Mouse (Mus musculus) ES-Bruce4 (cell line): ENCODE data around the gene Amot. TPM values are rescaled to one million over a fixed set of nuclear protein-coding genes. Genes with fewer than 3 reads are reported as not detected.

Experiments used
- H3K27ac ChIP-seq: 2 replicates; pipeline ENCODE4 v1.5.1; 2012; ENCODE audit warnings: low read length, inconsistent platforms; ENCODE audit not compliant: insufficient read depth
- H3K27me3 ChIP-seq: 2 replicates; pipeline ENCODE4 v1.6.1; 2012; ENCODE audit warnings: mild to moderate bottlenecking, low read length, inconsistent platforms; ENCODE audit not compliant: control insufficient read depth, poor library complexity, insufficient read depth, severe bottlenecking
- H3K36me3 ChIP-seq: 2 replicates; pipeline ENCODE4 v1.6.1; 2012; ENCODE audit warnings: inconsistent platforms, mild to moderate bottlenecking, low read length, moderate library complexity; ENCODE audit not compliant: control insufficient read depth, poor library complexity, insufficient read depth, severe bottlenecking
- H3K4me1 ChIP-seq: one replicate; pipeline ENCODE4 v1.8.1; 2011; ENCODE audit warnings: low read length; ENCODE audit not compliant: control insufficient read depth, insufficient read depth
- H3K4me3 ChIP-seq: 2 replicates; pipeline ENCODE4 v1.5.1; 2011; ENCODE audit warnings: low read depth, mild to moderate bottlenecking, low read length
- H3K9ac ChIP-seq: 2 replicates; pipeline ENCODE4 v1.6.1; 2012; ENCODE audit warnings: low read depth, mild to moderate bottlenecking, inconsistent platforms; ENCODE audit not compliant: poor library complexity, severe bottlenecking
- H3K9me3 ChIP-seq: replicated peaks from 2 replicates; pipeline ENCODE4 v1.6.1; 2012; ENCODE audit warnings: mild to moderate bottlenecking, low read length, inconsistent platforms; ENCODE audit not compliant: control insufficient read depth, poor library complexity, insufficient read depth, severe bottlenecking
- CTCF ChIP-seq: IDR thresholded peaks from one replicate; pipeline ENCODE4 v1.8.1; 2011; ENCODE audit warnings: low read depth, low read length
- EP300 ChIP-seq: IDR thresholded peaks from 2 replicates; pipeline ENCODE4 v1.6.1; 2011; ENCODE audit warnings: low read depth, low read length; ENCODE audit not compliant: insufficient read depth
- POLR2A ChIP-seq: IDR thresholded peaks from one replicate; pipeline ENCODE4 v1.8.1; 2011; ENCODE audit warnings: low read length; ENCODE audit not compliant: insufficient read depth
- polyA plus RNA-seq: library from polyadenylated mRNA; stranded (reverse); fragments of >200 nt; gene quantifications from 2 replicates; pipeline ENCODE4 v1.2.4, GENCODE M21; 2011; ENCODE audit warnings: low read depth; ENCODE audit not compliant: missing spikeins, insufficient read depth, insufficient read length

Amot gene
- polyA plus RNA-seq, 1 experiment, result 53.4 TPM

DNA sequence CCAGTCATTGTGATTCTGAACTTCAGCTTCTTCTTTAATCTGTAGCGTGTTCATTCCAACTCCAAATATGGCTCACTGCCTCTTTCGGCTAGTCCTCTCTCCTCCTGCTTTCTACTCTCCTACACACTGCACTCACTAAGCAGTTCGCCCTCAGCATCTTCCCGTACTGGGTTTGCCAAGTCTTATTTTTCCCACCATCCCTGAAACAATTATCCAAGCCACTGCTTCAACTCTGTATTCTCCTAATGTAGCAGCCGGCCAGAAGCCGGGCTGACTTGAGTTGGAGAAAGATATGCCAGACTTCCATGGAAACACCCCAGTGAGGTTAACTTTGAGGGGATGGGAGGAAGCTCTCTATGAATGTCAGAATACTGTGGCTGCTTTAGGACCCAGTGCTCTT lies 36.7 kb downstream of the Amot start:
- TF ChIP-seq POLR2A, result no peak
- no peak for TF ChIP-seq CTCF
- no peak for TF ChIP-seq EP300
- H3K4me1 ChIP-seq, result no peaks in the 10 kb centered on the region
- no peak overlapping the region for H3K27ac ChIP-seq
- H3K36me3 ChIP-seq, result no peaks in the 10 kb centered on the region
- H3K27me3 ChIP-seq, result no peaks in the 10 kb centered on the region
- H3K4me3 ChIP-seq, result no peak overlapping the region
- H3K9me3 ChIP-seq, result no peaks in the 10 kb centered on the region
- H3K9ac ChIP-seq, result no peak overlapping the region

DNA sequence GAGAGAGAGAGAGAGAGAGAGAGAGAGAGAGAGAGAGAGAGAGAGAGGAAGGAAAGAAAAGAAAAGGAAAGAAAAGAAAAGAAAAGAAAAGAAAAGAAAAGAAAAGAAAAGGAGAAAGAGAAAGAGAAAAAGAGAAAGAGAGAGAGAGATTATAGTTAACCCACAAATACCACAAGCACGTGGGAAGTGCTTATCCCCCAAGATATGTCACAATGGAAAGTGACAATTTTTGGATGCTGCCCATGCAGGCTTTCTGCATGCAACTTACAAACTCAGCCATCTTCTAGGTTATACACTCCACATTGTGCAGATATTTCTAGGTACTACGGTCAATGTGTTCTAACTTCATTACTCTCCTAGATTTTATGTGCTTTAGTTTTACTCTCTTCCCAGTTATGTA lies 41.5 kb downstream of the Amot start:
- no peak overlapping the region for H3K27ac ChIP-seq
- H3K4me3 ChIP-seq, result no peak overlapping the region
- TF ChIP-seq POLR2A (no peak), CTCF (no peak), EP300 (no peak)
- no peaks in the 10 kb centered on the region for H3K36me3 ChIP-seq
- H3K27me3 ChIP-seq, result no peaks in the 10 kb centered on the region
- H3K9ac ChIP-seq, result no peak overlapping the region
- H3K9me3 ChIP-seq, result no peaks in the 10 kb centered on the region
- no peaks in the 10 kb centered on the region for H3K4me1 ChIP-seq

DNA sequence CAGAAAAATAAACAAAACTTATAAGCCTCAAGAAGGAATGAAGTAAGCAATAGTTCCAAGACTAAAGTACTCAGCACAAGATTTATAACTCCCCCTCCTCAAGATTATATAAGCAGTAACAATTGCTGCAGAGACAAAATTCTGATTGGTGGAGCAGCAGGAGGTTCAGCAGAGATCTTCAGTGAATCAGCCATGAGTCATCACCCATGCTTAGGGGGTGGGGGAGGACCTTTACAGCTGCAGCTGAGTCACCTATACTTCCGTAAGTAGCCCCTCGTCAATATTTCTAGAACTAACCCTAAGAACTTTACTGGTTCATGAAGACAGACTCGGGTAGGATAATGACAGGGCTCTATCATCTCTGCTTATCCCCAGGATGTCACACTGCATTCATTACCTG lies 43.6 kb downstream of the Amot start:
- Histone ChIP-seq H3K4me3 (no peak overlapping the region), H3K9ac (no peak overlapping the region), H3K4me1 (no peaks in the 10 kb centered on the region), H3K36me3 (no peaks in the 10 kb centered on the region), H3K27ac (no peak overlapping the region), H3K27me3 (no peaks in the 10 kb centered on the region), H3K9me3 (no peaks in the 10 kb centered on the region)
- TF ChIP-seq POLR2A, result no peak
- no peak for TF ChIP-seq EP300
- no peak for TF ChIP-seq CTCF

DNA sequence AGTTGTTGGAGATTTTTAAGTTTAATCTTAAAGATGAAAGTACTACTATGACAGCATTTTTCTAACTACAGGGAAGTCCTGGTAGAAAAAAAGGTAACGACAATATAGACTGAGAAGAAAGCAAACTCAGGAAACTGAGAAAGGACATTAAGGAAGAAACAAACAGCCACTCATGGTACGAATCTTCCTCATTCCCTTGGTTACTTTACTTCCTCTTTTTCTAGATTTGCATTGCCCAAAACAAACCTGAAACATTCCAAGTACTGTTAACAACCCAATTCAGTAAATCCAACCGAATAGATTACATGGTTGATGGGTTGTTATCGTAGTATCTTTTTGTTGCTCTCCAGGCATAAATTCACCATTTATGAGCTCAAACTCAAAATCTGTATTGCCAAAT lies 48.7 kb downstream of the Amot start:
- no peaks in the 10 kb centered on the region for H3K36me3 ChIP-seq
- no peak overlapping the region for H3K9ac ChIP-seq
- H3K4me1 ChIP-seq, result no peaks in the 10 kb centered on the region
- no peaks in the 10 kb centered on the region for H3K27me3 ChIP-seq
- no peaks in the 10 kb centered on the region for H3K9me3 ChIP-seq
- H3K27ac ChIP-seq, result no peak overlapping the region
- H3K4me3 ChIP-seq, result no peak overlapping the region
- TF ChIP-seq CTCF (no peak), POLR2A (no peak), EP300 (no peak)

DNA sequence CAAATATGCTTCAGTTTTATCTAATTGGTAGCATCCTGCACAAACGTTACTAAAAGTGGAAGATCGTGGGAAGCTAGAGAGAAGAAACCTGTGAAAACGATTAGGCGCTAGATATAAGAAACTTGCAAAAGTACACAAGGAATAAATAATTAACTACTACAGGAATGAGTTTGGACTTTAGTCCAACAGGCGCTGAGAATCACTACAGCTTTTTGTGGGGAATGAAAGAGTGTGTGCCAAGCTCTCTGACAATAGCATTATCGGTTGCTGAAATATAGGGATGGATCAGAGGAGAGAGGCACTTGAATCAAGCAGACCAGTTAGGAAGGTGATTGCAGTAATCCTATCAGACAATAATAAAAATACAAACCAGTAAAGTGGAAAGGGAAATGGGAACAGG lies 49.4 kb downstream of the Amot start:
- TF ChIP-seq POLR2A (no peak), EP300 (no peak), CTCF (no peak)

DNA sequence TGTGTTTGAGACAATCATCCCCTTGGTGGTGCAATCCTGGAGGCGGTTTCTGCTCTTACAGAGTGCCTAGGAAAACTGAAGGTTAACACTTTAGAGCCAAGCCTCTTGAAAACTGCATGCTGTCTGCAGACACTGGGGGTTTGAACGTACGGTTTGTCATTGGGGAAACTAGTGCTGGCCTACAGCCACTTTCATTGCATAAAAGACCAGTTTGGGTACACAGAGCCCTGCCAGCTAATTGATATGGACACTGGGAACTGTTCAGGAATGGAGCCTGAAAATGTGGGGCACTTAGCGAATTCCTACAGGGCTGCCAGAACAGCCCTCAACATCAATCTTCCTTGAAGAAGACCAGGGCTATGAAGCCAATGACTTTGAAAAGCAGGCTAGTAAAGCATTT lies 50.2 kb downstream of the Amot start:
- Histone ChIP-seq H3K4me3 (no peak overlapping the region), H3K27ac (no peak overlapping the region), H3K36me3 (no peaks in the 10 kb centered on the region), H3K9ac (no peak overlapping the region), H3K27me3 (no peaks in the 10 kb centered on the region), H3K9me3 (no peaks in the 10 kb centered on the region), H3K4me1 (no peaks in the 10 kb centered on the region)
- TF ChIP-seq EP300 (no peak), CTCF (no peak)

More for the DNA sequence above, 49.4 kb downstream of the Amot start:
- H3K27me3 ChIP-seq, result no peaks in the 10 kb centered on the region
- no peaks in the 10 kb centered on the region for H3K36me3 ChIP-seq
- H3K4me3 ChIP-seq, result no peak overlapping the region
- H3K27ac ChIP-seq, result no peak overlapping the region
- no peaks in the 10 kb centered on the region for H3K9me3 ChIP-seq
- H3K4me1 ChIP-seq, result no peaks in the 10 kb centered on the region
- no peak overlapping the region for H3K9ac ChIP-seq
